Mouse (Mus musculus): ENCODE results near the gene Trmt44. TPM values are rescaled to one million over a fixed set of nuclear protein-coding genes. Genes with fewer than 3 reads are reported as not detected.

Gene Trmt44
- 9.2 and 10.0 TPM in 2 replicates for polyA plus RNA-seq (2016; fragmentation: Nextera tagmentation; extraction: Ambion mirVana)

GRCm38 (mm10) chr5:35574653-35575599 is at the start of gene Trmt44:
Trmt44 (minus strand) TSS chr5:35575070.
- H3K27ac ChIP-seq = peak within 1 kb of the TSS; percentile 94
- H3K36me3 ChIP-seq (replicated peaks) = peaks cover 39% of the 10 kb centered on the region
- H3K4me1 ChIP-seq = peaks cover 20% of the 10 kb centered on the region
- DNase-seq (ENCODE audit: extremely low spot score, low spot score) = peak; percentile 94
- peak within 1 kb of the TSS; percentile 100 for H3K4me3 ChIP-seq
- no peaks in the 10 kb centered on the region for H3K27me3 ChIP-seq (ENCODE audit: poor library complexity, severe bottlenecking)
- no peaks in the 10 kb centered on the region for H3K9me3 ChIP-seq
- 4% methylated on average over 56 of the region's 56 CpGs for WGBS

GRCm38 (mm10) chr5:35623831-35624230 is 49.0 kb upstream of the Trmt44 start:
- no peak for DNase-seq (ENCODE audit: extremely low spot score, low spot score)

GRCm38 (mm10) chr5:35621114-35621513 is 46.2 kb upstream of the Trmt44 start:
- no peak overlapping the region for H3K4me3 ChIP-seq

More at GRCm38 (mm10) chr5:35623831-35624230, 49.0 kb upstream of the Trmt44 start:
- H3K27ac ChIP-seq = no peak overlapping the region
- peaks cover 10% of the 10 kb centered on the region for H3K4me1 ChIP-seq
- no peaks in the 10 kb centered on the region for H3K27me3 ChIP-seq (ENCODE audit: poor library complexity, severe bottlenecking)
- H3K4me3 ChIP-seq = no peak overlapping the region
- H3K36me3 ChIP-seq (replicated peaks) = no peaks in the 10 kb centered on the region
- no peaks in the 10 kb centered on the region for H3K9me3 ChIP-seq

GRCm38 (mm10) chr5:35616943-35617342 is 42.1 kb upstream of the Trmt44 start:
- no peak for DNase-seq (ENCODE audit: extremely low spot score, low spot score)

More at GRCm38 (mm10) chr5:35621114-35621513, 46.2 kb upstream of the Trmt44 start:
- peak overlapping the region; percentile 51; the same call in 1 of the 2 replicates for H3K27ac ChIP-seq
- H3K36me3 ChIP-seq (replicated peaks) = no peaks in the 10 kb centered on the region
- 52% methylated on average over 4 of the region's 4 CpGs for WGBS
- DNase-seq (ENCODE audit: extremely low spot score, low spot score) = no peak
- no peaks in the 10 kb centered on the region for H3K27me3 ChIP-seq (ENCODE audit: poor library complexity, severe bottlenecking)
- H3K4me1 ChIP-seq = peaks cover 29% of the 10 kb centered on the region
- H3K9me3 ChIP-seq = no peaks in the 10 kb centered on the region

GRCm38 (mm10) chr5:35612722-35613121 is 37.9 kb upstream of the Trmt44 start:
- Histone ChIP-seq H3K36me3 (replicated peaks) (no peaks in the 10 kb centered on the region), H3K9me3 (no peaks in the 10 kb centered on the region), H3K27me3 (ENCODE audit: poor library complexity, severe bottlenecking) (peaks cover 4% of the 10 kb centered on the region; the same call in 1 of the 2 replicates), H3K4me3 (no peak overlapping the region), H3K4me1 (peaks cover 46% of the 10 kb centered on the region), H3K27ac (no peak overlapping the region)
- no peak for DNase-seq (ENCODE audit: extremely low spot score, low spot score)
- 91% methylated on average over 8 of the region's 8 CpGs for WGBS

More at GRCm38 (mm10) chr5:35616943-35617342, 42.1 kb upstream of the Trmt44 start:
- Histone ChIP-seq H3K36me3 (replicated peaks) (no peaks in the 10 kb centered on the region), H3K4me3 (no peak overlapping the region), H3K9me3 (no peaks in the 10 kb centered on the region), H3K27me3 (ENCODE audit: poor library complexity, severe bottlenecking) (no peaks in the 10 kb centered on the region), H3K4me1 (peaks cover 29% of the 10 kb centered on the region), H3K27ac (peak overlapping the region; percentile 21)
- 51% methylated on average over 5 of the region's 5 CpGs for WGBS

- Histone ChIP-seq H3K4me1 (peaks cover 37% of the 10 kb centered on the region), H3K4me3 (no peak overlapping the region), H3K36me3 (replicated peaks) (no peaks in the 10 kb centered on the region), H3K27ac (no peak overlapping the region), H3K9me3 (no peaks in the 10 kb centered on the region), H3K27me3 (ENCODE audit: poor library complexity, severe bottlenecking) (peaks cover 4% of the 10 kb centered on the region; the same call in 1 of the 2 replicates)
- WGBS = 87% methylated on average over 11 of the region's 11 CpGs
- DNase-seq (ENCODE audit: extremely low spot score, low spot score) = no peak
Observed at GRCm38 (mm10) chr5:35611900-35612299, 37.0 kb upstream of the Trmt44 start.

GRCm38 (mm10) chr5:35611170-35611569 is 36.3 kb upstream of the Trmt44 start:
- Histone ChIP-seq H3K27ac (no peak overlapping the region), H3K4me1 (peaks cover 30% of the 10 kb centered on the region), H3K9me3 (no peaks in the 10 kb centered on the region), H3K27me3 (ENCODE audit: poor library complexity, severe bottlenecking) (peaks cover 4% of the 10 kb centered on the region; the same call in 1 of the 2 replicates), H3K36me3 (replicated peaks) (no peaks in the 10 kb centered on the region), H3K4me3 (no peak overlapping the region)
- WGBS = 92% methylated on average over 9 of the region's 9 CpGs
- no peak for DNase-seq (ENCODE audit: extremely low spot score, low spot score)

- H3K27me3 ChIP-seq (ENCODE audit: poor library complexity, severe bottlenecking) = peaks cover 4% of the 10 kb centered on the region; the same call in 1 of the 2 replicates
- no peak for DNase-seq (ENCODE audit: extremely low spot score, low spot score)
- H3K27ac ChIP-seq = peak overlapping the region; percentile 66
- H3K9me3 ChIP-seq = no peaks in the 10 kb centered on the region
- H3K4me3 ChIP-seq = no peak overlapping the region
- WGBS = 92% methylated on average over 7 of the region's 7 CpGs
- H3K36me3 ChIP-seq (replicated peaks) = no peaks in the 10 kb centered on the region
- H3K4me1 ChIP-seq = peaks cover 29% of the 10 kb centered on the region
Observed at GRCm38 (mm10) chr5:35610381-35610780, 35.5 kb upstream of the Trmt44 start.

GRCm38 (mm10) chr5:35609971-35610370 is 35.1 kb upstream of the Trmt44 start:
- no peak overlapping the region for H3K4me3 ChIP-seq
- peaks cover 4% of the 10 kb centered on the region; the same call in 1 of the 2 replicates for H3K27me3 ChIP-seq (ENCODE audit: poor library complexity, severe bottlenecking)
- 83% methylated on average over 2 of the region's 2 CpGs for WGBS
- peaks cover 29% of the 10 kb centered on the region for H3K4me1 ChIP-seq
- no peak for DNase-seq (ENCODE audit: extremely low spot score, low spot score)
- no peaks in the 10 kb centered on the region for H3K36me3 ChIP-seq (replicated peaks)
- H3K27ac ChIP-seq = peak overlapping the region; percentile 66
- H3K9me3 ChIP-seq = no peaks in the 10 kb centered on the region

GRCm38 (mm10) chr5:35609381-35609780 is 34.5 kb upstream of the Trmt44 start:
- WGBS = 22% methylated on average over 12 of the region's 12 CpGs
- peak; percentile 72 for DNase-seq (ENCODE audit: extremely low spot score, low spot score)
- Histone ChIP-seq H3K27ac (peak overlapping the region; percentile 66), H3K9me3 (no peaks in the 10 kb centered on the region), H3K4me1 (peaks cover 29% of the 10 kb centered on the region), H3K27me3 (ENCODE audit: poor library complexity, severe bottlenecking) (peaks cover 4% of the 10 kb centered on the region; the same call in 1 of the 2 replicates), H3K4me3 (peak overlapping the region; percentile 29; the same call in 1 of the 2 replicates), H3K36me3 (replicated peaks) (no peaks in the 10 kb centered on the region)

GRCm38 (mm10) chr5:35608559-35608958 is 33.7 kb upstream of the Trmt44 start:
- Histone ChIP-seq H3K27me3 (ENCODE audit: poor library complexity, severe bottlenecking) (peaks cover 4% of the 10 kb centered on the region; the same call in 1 of the 2 replicates), H3K9me3 (no peaks in the 10 kb centered on the region), H3K27ac (peak overlapping the region; percentile 66), H3K36me3 (replicated peaks) (no peaks in the 10 kb centered on the region), H3K4me3 (no peak overlapping the region), H3K4me1 (peaks cover 29% of the 10 kb centered on the region)
- DNase-seq (ENCODE audit: extremely low spot score, low spot score) = no peak
- WGBS = 91% methylated on average over 5 of the region's 5 CpGs

GRCm38 (mm10) chr5:35607784-35608183 is 32.9 kb upstream of the Trmt44 start:
- no peak for DNase-seq (ENCODE audit: extremely low spot score, low spot score)
- Histone ChIP-seq H3K36me3 (replicated peaks) (no peaks in the 10 kb centered on the region), H3K27me3 (ENCODE audit: poor library complexity, severe bottlenecking) (peaks cover 4% of the 10 kb centered on the region; the same call in 1 of the 2 replicates), H3K9me3 (no peaks in the 10 kb centered on the region), H3K27ac (peak overlapping the region; percentile 66), H3K4me1 (peaks cover 29% of the 10 kb centered on the region), H3K4me3 (no peak overlapping the region)
- WGBS = 80% methylated on average over 7 of the region's 7 CpGs

GRCm38 (mm10) chr5:35606800-35607199 is 31.9 kb upstream of the Trmt44 start:
- 92% methylated on average over 7 of the region's 7 CpGs for WGBS

More at GRCm38 (mm10) chr5:35606800-35607199, 31.9 kb upstream of the Trmt44 start:
- Histone ChIP-seq H3K27ac (no peak overlapping the region), H3K27me3 (ENCODE audit: poor library complexity, severe bottlenecking) (peaks cover 4% of the 10 kb centered on the region; the same call in 1 of the 2 replicates), H3K36me3 (replicated peaks) (peaks cover 4% of the 10 kb centered on the region; the same call in 1 of the 2 replicates), H3K4me1 (peaks cover 29% of the 10 kb centered on the region), H3K4me3 (no peak overlapping the region), H3K9me3 (no peaks in the 10 kb centered on the region)
- DNase-seq (ENCODE audit: extremely low spot score, low spot score) = no peak

Measured in forebrain, embryonic 10.5 days (tissue).